Mouse (Mus musculus): Measurements from ENCODE around the gene Znrf3. TPM values are rescaled to one million over a fixed set of nuclear protein-coding genes. Genes with fewer than 3 reads are reported as not detected.

Gene Znrf3
- polyA plus RNA-seq, 2 experiments, result 8.0 to 12.9 TPM

- H3K4me1 ChIP-seq (ENCODE audit: control insufficient read depth, insufficient read depth, low read length), result no peaks in the 10 kb centered on the region
- no peak for ATAC-seq (ENCODE audit: low FRiP score, low read depth)
- no peak overlapping the region for H3K27ac ChIP-seq (replicated peaks; ENCODE audit: low read depth, low read length)
- no peaks in the 10 kb centered on the region for H3K27me3 ChIP-seq (ENCODE audit: control insufficient read depth, insufficient read depth, low read length)
- TF ChIP-seq POLR2A (IDR thresholded peaks at IDR 0.05; ENCODE audit: borderline replicate concordance, extremely low read depth, insufficient read depth, insufficient read length), result no peak
- no peak overlapping the region for H3K4me3 ChIP-seq (replicated peaks; ENCODE audit: low read length)
- DNase-seq (ENCODE audit: low spot score), result no peak
- no peak overlapping the region for H3K4me2 ChIP-seq (replicated peaks; ENCODE audit: low read depth, low read length, severe bottlenecking)
- H3K36me3 ChIP-seq (ENCODE audit: control insufficient read depth, insufficient read depth, low read length), result no peaks in the 10 kb centered on the region
- H3K9me3 ChIP-seq (ENCODE audit: control insufficient read depth, low read length), result no peaks in the 10 kb centered on the region
- H3K9ac ChIP-seq (ENCODE audit: low read depth, low read length, severe bottlenecking), result no peak overlapping the region
Measured at GRCm38 (mm10) chr11:5306017-5306416, 138.6 kb downstream of the Znrf3 start.

DNA sequence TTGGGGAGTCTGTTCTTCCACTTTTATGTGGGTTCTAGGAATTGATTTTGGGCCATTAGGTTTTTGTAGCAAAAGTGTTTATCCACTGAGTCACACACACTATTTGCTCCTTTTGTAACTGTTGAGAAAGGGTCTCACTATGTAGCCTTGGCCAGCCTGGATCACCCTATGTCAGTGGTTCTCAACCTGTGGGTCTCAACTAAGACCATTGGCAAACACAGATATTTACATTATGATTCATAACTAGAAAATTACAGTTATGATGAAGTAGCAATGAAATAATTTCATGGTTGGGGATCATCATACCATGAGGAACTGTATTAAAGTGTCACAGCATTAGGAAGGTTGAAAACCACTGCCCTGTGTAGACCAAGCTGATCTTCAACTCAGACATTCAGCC lies 140.1 kb downstream of the Znrf3 start:
- no peak overlapping the region for H3K9ac ChIP-seq (ENCODE audit: low read depth, low read length, severe bottlenecking)
- H3K27ac ChIP-seq (replicated peaks; ENCODE audit: low read depth, low read length), result no peak overlapping the region
- TF ChIP-seq POLR2A (IDR thresholded peaks at IDR 0.05; ENCODE audit: borderline replicate concordance, extremely low read depth, insufficient read depth, insufficient read length), result no peak
- ATAC-seq (ENCODE audit: low FRiP score, low read depth) (no peak), DNase-seq (ENCODE audit: low spot score) (no peak)
- no peaks in the 10 kb centered on the region for H3K9me3 ChIP-seq (ENCODE audit: control insufficient read depth, low read length)
- H3K27me3 ChIP-seq (ENCODE audit: control insufficient read depth, insufficient read depth, low read length), result no peaks in the 10 kb centered on the region
- H3K4me1 ChIP-seq (ENCODE audit: control insufficient read depth, insufficient read depth, low read length), result no peaks in the 10 kb centered on the region
- H3K4me2 ChIP-seq (replicated peaks; ENCODE audit: low read depth, low read length, severe bottlenecking), result no peak overlapping the region
- H3K36me3 ChIP-seq (ENCODE audit: control insufficient read depth, insufficient read depth, low read length), result no peaks in the 10 kb centered on the region
- H3K4me3 ChIP-seq (replicated peaks; ENCODE audit: low read length), result no peak overlapping the region

GRCm38 (mm10) chr11:5298007-5298372 lies 146.7 kb downstream of the Znrf3 start:
- Histone ChIP-seq H3K4me2 (replicated peaks; ENCODE audit: low read depth, low read length, severe bottlenecking) (peak overlapping the region; percentile 16; the same call in 1 of the 2 replicates), H3K27me3 (ENCODE audit: control insufficient read depth, insufficient read depth, low read length) (no peaks in the 10 kb centered on the region), H3K4me1 (ENCODE audit: control insufficient read depth, insufficient read depth, low read length) (peaks cover 34% of the 10 kb centered on the region), H3K9me3 (ENCODE audit: control insufficient read depth, low read length) (no peaks in the 10 kb centered on the region), H3K9ac (ENCODE audit: low read depth, low read length, severe bottlenecking) (no peak overlapping the region), H3K4me3 (replicated peaks; ENCODE audit: low read length) (no peak overlapping the region), H3K36me3 (ENCODE audit: control insufficient read depth, insufficient read depth, low read length) (no peaks in the 10 kb centered on the region), H3K27ac (replicated peaks; ENCODE audit: low read depth, low read length) (0 out of 2 replicates have a peak overlapping the region, but pooled peaks have one; percentile 27)
- WGBS, result 12% methylated on average over 1 of the region's 1 CpGs
- no peak for TF ChIP-seq POLR2A (IDR thresholded peaks at IDR 0.05; ENCODE audit: borderline replicate concordance, extremely low read depth, insufficient read depth, insufficient read length)
- DNase-seq (ENCODE audit: low spot score), result no peak
- no peak for ATAC-seq (ENCODE audit: low FRiP score, low read depth)

DNA sequence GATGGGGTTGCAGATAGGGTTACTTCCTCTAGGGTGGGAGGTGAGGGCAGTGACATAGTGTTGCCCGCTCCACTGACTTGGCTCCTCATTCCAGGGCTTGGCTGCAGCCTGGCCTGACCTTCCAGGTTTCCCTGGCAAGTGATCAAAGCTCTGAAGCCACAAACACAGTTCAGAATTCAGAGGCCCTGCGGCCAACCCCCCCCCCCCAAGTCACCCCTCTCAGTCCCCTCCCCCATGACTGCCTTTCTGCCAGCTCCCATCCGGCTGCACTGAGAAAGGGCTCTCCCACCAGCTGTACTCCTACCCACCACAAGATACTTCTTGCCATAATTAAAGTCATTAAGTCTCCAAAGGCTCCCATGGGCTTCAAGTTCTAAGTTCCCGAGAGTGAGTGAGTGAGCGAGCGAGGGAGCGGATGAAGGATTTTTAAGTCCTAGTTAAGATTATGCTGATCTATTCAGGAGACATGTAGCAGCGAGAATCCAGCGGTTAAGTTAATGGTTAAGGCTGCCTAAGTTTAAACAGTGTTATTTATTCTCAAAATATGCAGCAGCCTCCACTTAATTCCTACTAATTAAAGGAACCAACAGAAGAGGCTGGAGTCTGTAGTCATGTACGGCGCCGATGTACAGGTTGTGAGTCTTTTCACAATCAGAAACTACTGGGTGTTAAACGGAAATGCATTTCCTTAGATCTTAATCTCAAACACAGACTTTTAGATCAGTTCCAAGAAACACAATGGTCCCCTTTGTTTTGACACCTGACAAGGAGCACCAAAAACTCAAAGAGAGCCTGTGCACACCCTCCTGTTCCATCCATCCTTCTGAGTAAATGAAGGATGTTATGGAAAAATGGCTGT lies 147.3 kb downstream of the Znrf3 start:
- Histone ChIP-seq H3K4me1 (ENCODE audit: control insufficient read depth, insufficient read depth, low read length) (peaks cover 34% of the 10 kb centered on the region), H3K4me3 (replicated peaks; ENCODE audit: low read length) (no peak overlapping the region), H3K27ac (replicated peaks; ENCODE audit: low read depth, low read length) (0 out of 2 replicates have a peak overlapping the region, but pooled peaks have one; percentile 27), H3K4me2 (replicated peaks; ENCODE audit: low read depth, low read length, severe bottlenecking) (peak overlapping the region; percentile 16; the same call in 1 of the 2 replicates), H3K9ac (ENCODE audit: low read depth, low read length, severe bottlenecking) (0 out of 2 replicates have a peak overlapping the region, but pooled peaks have one; percentile 4), H3K36me3 (ENCODE audit: control insufficient read depth, insufficient read depth, low read length) (no peaks in the 10 kb centered on the region), H3K9me3 (ENCODE audit: control insufficient read depth, low read length) (no peaks in the 10 kb centered on the region), H3K27me3 (ENCODE audit: control insufficient read depth, insufficient read depth, low read length) (no peaks in the 10 kb centered on the region)
- TF ChIP-seq POLR2A (IDR thresholded peaks at IDR 0.05; ENCODE audit: borderline replicate concordance, extremely low read depth, insufficient read depth, insufficient read length), result no peak
- DNase-seq (ENCODE audit: low spot score), result peak; percentile 56
- ATAC-seq (ENCODE audit: low FRiP score, low read depth), result peak; percentile 55
- 13% methylated on average over 13 of the region's 13 CpGs for WGBS

- Histone ChIP-seq H3K4me1 (ENCODE audit: control insufficient read depth, insufficient read depth, low read length) (peaks cover 34% of the 10 kb centered on the region), H3K27me3 (ENCODE audit: control insufficient read depth, insufficient read depth, low read length) (no peaks in the 10 kb centered on the region), H3K4me2 (replicated peaks; ENCODE audit: low read depth, low read length, severe bottlenecking) (no peak overlapping the region), H3K9me3 (ENCODE audit: control insufficient read depth, low read length) (no peaks in the 10 kb centered on the region), H3K4me3 (replicated peaks; ENCODE audit: low read length) (no peak overlapping the region), H3K9ac (ENCODE audit: low read depth, low read length, severe bottlenecking) (no peak overlapping the region), H3K36me3 (ENCODE audit: control insufficient read depth, insufficient read depth, low read length) (no peaks in the 10 kb centered on the region), H3K27ac (replicated peaks; ENCODE audit: low read depth, low read length) (peak overlapping the region; percentile 43)
- 17% methylated on average over 2 of the region's 2 CpGs for WGBS
- ATAC-seq (ENCODE audit: low FRiP score, low read depth) (peak; percentile 26), DNase-seq (ENCODE audit: low spot score) (peak; percentile 35)
- TF ChIP-seq POLR2A (IDR thresholded peaks at IDR 0.05; ENCODE audit: borderline replicate concordance, extremely low read depth, insufficient read depth, insufficient read length), result no peak
Measured at GRCm38 (mm10) chr11:5296576-5297115, 148.0 kb downstream of the Znrf3 start.

Measured in limb, embryonic 14.5 days (tissue).